Mouse (Mus musculus) ZHBTc4 (cell line): Measurements from ENCODE around the gene Gm4744.
"Not testable (repeated sequence)": the region's sequence is repeated elsewhere in the genome, so short reads cannot be mapped to it uniquely, and the experiment has no call there.

Experiments
- DNase-seq: peaks from one replicate; pipeline ENCODE4 v3.0.0-alpha.2; 2011; ENCODE audit warnings: low read depth, low spot score

Gene Gm4744

GRCm38 (mm10) chr6:40951770-40952169, at the start of gene Gm4744:
Gene Gm4744, minus strand, starts transcription at chr6:40951870.
- no peak for DNase-seq

- not testable (repeated sequence) for DNase-seq
Observed at GRCm38 (mm10) chr6:40999379-40999778, 47.7 kb upstream of the Gm4744 start, which contains the start of gene Gm2663. Gene Gm2663, minus strand, starts transcription at chr6:40999479.

GRCm38 (mm10) chr6:40964454-40964853, 12.8 kb upstream of the Gm4744 start, which contains the start of gene 1810009J06Rik:
Gene 1810009J06Rik, plus strand, starts transcription at chr6:40964754.
- DNase-seq = not testable (repeated sequence)

- DNase-seq = no peak
Observed at GRCm38 (mm10) chr6:40953716-40954115, 2.0 kb upstream of the Gm4744 start.

- DNase-seq = no peak
Observed at GRCm38 (mm10) chr6:40940457-40940856, 11.2 kb downstream of the Gm4744 start, which contains the start of gene 1700074P13Rik. Gene 1700074P13Rik, minus strand, starts transcription at chr6:40940557.

GRCm38 (mm10) chr6:40919954-40920353, 31.7 kb downstream of the Gm4744 start:
- DNase-seq = no peak

- DNase-seq = no peak
Observed at GRCm38 (mm10) chr6:40900287-40900686, 51.4 kb downstream of the Gm4744 start, which contains the start of gene Prss58. Gene Prss58, minus strand, starts transcription at chr6:40900387.
